Mouse (Mus musculus) myocyte (in vitro differentiated cells): ENCODE measurements around the gene Plcg1. TPM values are rescaled to one million over a fixed set of nuclear protein-coding genes. Genes with fewer than 3 reads are reported as not detected.

Source experiments
- H3K27me3 ChIP-seq: one replicate; pipeline ENCODE4 v1.6.1; 2011; ENCODE audit not compliant: control insufficient read depth, insufficient read depth, insufficient read length
- H3K36me3 ChIP-seq: one replicate; pipeline ENCODE4 v1.6.1; 2011; ENCODE audit not compliant: control insufficient read depth, insufficient read depth
- H3K4me2 ChIP-seq: one replicate; pipeline ENCODE4 v1.6.1; 2011; ENCODE audit warnings: low read depth, control low read depth
- H3K4me3 ChIP-seq: one replicate; pipeline ENCODE4 v1.5.1; 2011; ENCODE audit warnings: mild to moderate bottlenecking, control low read depth, moderate library complexity
- H3K79me2 ChIP-seq: one replicate; pipeline ENCODE4 v1.6.1; 2011; ENCODE audit not compliant: control insufficient read depth, insufficient read depth
- H3ac ChIP-seq: one replicate; pipeline ENCODE4 v1.6.1; 2011; ENCODE audit not compliant: control insufficient read depth, insufficient read length
- CEBPB ChIP-seq: IDR thresholded peaks from 2 replicates; pipeline ENCODE4 v1.6.1; 2011; ENCODE audit warnings: mild to moderate bottlenecking, moderate library complexity; ENCODE audit not compliant: poor library complexity, insufficient read depth, severe bottlenecking
- E2F4 ChIP-seq: IDR thresholded peaks from one replicate; pipeline ENCODE4 v1.6.1; 2011; ENCODE audit warnings: mild to moderate bottlenecking, control low read depth, moderate library complexity; ENCODE audit not compliant: insufficient read depth
- MAX ChIP-seq: IDR thresholded peaks from one replicate; pipeline ENCODE4 v1.6.1; 2011; ENCODE audit warnings: low read depth, mild to moderate bottlenecking, control low read depth
- MYOD1 ChIP-seq, 3 experiments: IDR thresholded peaks; one replicate each; pipeline ENCODE4 v1.6.1; 2011; ENCODE audit warnings: control low read depth in 2 of 3, low read depth in 2 of 3, mild to moderate bottlenecking in 2 of 3, moderate library complexity in 1 of 3; ENCODE audit not compliant: insufficient read length in 2 of 3, control insufficient read depth in 1 of 3
- MYOG ChIP-seq, 3 experiments: IDR thresholded peaks; one replicate each; pipeline ENCODE4 v1.6.1; 2011; ENCODE audit warnings: control low read depth in 2 of 3, low read depth in 2 of 3, mild to moderate bottlenecking in 2 of 3; ENCODE audit not compliant: insufficient read length in 2 of 3, control insufficient read depth in 1 of 3, insufficient read depth in 1 of 3
- POLR2A ChIP-seq: IDR thresholded peaks from one replicate; pipeline ENCODE4 v1.6.1; 2011; ENCODE audit warnings: low read depth, mild to moderate bottlenecking, control low read depth, moderate library complexity; ENCODE audit not compliant: insufficient read length
- POLR2AphosphoS2 ChIP-seq: IDR thresholded peaks from one replicate; pipeline ENCODE4 v1.6.1; 2011; ENCODE audit warnings: low read depth, control low read depth; ENCODE audit not compliant: insufficient read length
- REST ChIP-seq: IDR thresholded peaks from one replicate; pipeline ENCODE4 v1.6.1; 2011; ENCODE audit warnings: mild to moderate bottlenecking, control low read depth, moderate library complexity; ENCODE audit not compliant: insufficient read depth, insufficient read length
- SRF ChIP-seq: IDR thresholded peaks from one replicate; pipeline ENCODE4 v1.6.1; 2011; ENCODE audit warnings: low read depth; ENCODE audit not compliant: control insufficient read depth, insufficient read length
- TCF12 ChIP-seq: IDR thresholded peaks from one replicate; pipeline ENCODE4 v1.6.1; 2011; ENCODE audit warnings: mild to moderate bottlenecking, control low read depth; ENCODE audit not compliant: poor library complexity, insufficient read depth, severe bottlenecking
- TCF3 ChIP-seq: IDR thresholded peaks from one replicate; pipeline ENCODE4 v1.6.1; 2011; ENCODE audit warnings: low read depth, control low read depth; ENCODE audit not compliant: insufficient read length
- USF1 ChIP-seq: IDR thresholded peaks from one replicate; pipeline ENCODE4 v1.6.1; 2011; ENCODE audit warnings: low read depth, mild to moderate bottlenecking, control low read depth, moderate library complexity
- polyA plus RNA-seq: library from polyadenylated mRNA; unstranded; fragments of >200 nt; fragmentation: generic; extraction: Trizol; gene quantifications from one replicate; pipeline ENCODE4 v1.2.1, GENCODE M21; 2012; ENCODE audit warnings: missing spikeins

The Plcg1 gene
- polyA plus RNA-seq, 1 experiment = 36.6 TPM

DNA sequence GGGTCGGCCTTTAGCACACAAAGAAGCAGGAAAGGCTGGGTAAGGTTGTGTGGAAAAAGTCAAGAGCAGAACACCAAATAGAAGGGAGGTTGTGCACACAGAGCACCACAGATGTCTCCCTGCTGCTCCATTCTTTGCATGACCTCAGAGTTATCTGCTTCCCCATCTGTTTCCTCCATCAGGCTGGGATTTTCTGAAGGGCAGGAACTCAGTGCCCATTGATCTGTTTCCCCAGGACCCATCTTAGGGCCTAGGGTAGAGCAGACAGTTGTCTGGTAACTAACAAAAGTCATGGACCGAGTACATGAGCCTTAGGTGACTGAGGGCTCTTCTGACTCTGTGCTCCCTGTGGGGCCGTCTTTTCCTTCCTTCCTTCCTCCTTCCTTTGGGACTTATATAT lies 10.5 kb downstream of the Plcg1 start:
- H3ac ChIP-seq = no peak overlapping the region
- no peaks in the 10 kb centered on the region for H3K36me3 ChIP-seq
- H3K27me3 ChIP-seq = no peaks in the 10 kb centered on the region
- no peak overlapping the region for H3K4me2 ChIP-seq
- no peak overlapping the region for H3K4me3 ChIP-seq
- H3K79me2 ChIP-seq = peaks cover 72% of the 10 kb centered on the region
- TF ChIP-seq TCF12 (no peak), USF1 (no peak), MYOG (IDR thresholded peaks at IDR 0.05; ENCODE audit: control insufficient read depth in 1 of 3, insufficient read depth in 1 of 3, insufficient read length in 2 of 3, low read depth in 2 of 3) (no peak), CEBPB (no peak), E2F4 (no peak), SRF (no peak), MYOD1 (IDR thresholded peaks at IDR 0.05; ENCODE audit: control insufficient read depth in 1 of 3, insufficient read length in 2 of 3, low read depth in 2 of 3) (no peak), TCF3 (no peak), REST (no peak), MAX (no peak), POLR2AphosphoS2 (no peak), POLR2A (no peak)

DNA sequence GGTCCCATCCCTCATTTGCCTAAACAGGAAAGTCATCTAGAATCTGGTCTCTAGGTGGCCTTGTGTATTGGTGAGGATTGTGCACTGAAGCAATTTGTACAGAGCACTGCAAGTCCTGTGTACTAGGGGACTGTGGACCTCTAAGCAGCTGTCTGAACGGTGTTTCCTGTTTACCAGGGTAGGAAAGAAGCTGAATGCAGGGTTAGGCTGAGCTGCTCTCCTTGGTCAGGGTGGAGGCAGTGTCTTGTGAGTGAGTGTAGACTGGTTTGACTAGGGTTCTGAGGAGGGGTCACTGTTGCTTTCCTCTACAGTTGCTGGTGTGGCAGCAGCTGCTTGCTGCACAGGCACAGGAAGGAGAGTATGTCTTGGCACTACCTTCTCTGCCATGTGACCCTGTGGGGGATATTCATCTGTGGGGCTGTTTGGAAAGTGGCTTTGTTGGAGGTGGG lies 11.1 kb downstream of the Plcg1 start:
- Histone ChIP-seq H3K4me3 (no peak overlapping the region), H3K36me3 (no peaks in the 10 kb centered on the region), H3ac (no peak overlapping the region), H3K79me2 (peaks cover 72% of the 10 kb centered on the region), H3K4me2 (no peak overlapping the region), H3K27me3 (no peaks in the 10 kb centered on the region)
- no peak for TF ChIP-seq MAX
- TF ChIP-seq TCF12 = peak; percentile 9
- peak; percentile 61 for TF ChIP-seq USF1
- peak in 2 of 3 experiments; percentile 48 to 78 for TF ChIP-seq MYOD1 (IDR thresholded peaks at IDR 0.05; ENCODE audit: control insufficient read depth in 1 of 3, insufficient read length in 2 of 3, low read depth in 2 of 3)
- no peak for TF ChIP-seq POLR2A
- TF ChIP-seq TCF3 = no peak
- TF ChIP-seq MYOG (IDR thresholded peaks at IDR 0.05; ENCODE audit: control insufficient read depth in 1 of 3, insufficient read depth in 1 of 3, insufficient read length in 2 of 3, low read depth in 2 of 3) = peak in 2 of 3 experiments; percentile 16 to 80
- no peak for TF ChIP-seq POLR2AphosphoS2

DNA sequence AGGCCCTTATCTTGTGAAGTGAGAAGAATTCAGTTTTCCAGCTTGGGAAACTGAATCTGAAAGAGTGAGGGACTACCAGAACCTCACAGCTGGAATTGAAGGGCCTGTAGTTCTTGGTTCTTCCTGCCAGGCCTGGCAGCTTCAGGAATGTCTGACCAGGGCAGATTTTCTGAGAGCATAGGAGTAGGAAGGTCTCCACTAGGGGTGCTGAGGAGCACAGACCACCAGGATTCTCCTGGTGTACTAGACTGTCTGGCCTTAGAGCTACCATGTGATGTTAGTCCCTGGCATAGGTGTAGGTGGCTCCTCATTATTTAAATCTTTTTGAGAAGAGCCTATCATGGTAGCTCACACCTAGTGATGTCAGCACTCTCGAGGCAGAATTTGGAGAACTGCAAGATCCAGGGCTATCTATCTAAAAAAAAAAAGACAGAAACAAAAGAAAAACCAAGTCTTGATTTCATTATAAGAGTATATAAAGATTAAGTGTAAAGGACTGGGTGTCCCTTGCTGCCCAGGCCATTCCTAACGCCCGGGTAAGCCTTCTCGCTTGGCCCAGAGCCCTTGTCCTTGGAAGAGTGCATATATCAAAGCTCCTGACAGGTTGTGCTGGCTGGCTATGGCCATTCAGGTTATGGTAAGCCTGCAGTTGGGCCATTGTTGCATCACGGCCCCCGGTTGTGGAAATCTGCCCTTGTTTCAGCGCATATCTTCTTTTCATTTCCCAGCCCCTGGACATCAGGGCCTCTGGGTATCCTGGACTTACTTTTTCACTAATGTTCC lies 13.1 kb downstream of the Plcg1 start:
- H3ac ChIP-seq = no peak overlapping the region
- no peak overlapping the region for H3K4me2 ChIP-seq
- no peaks in the 10 kb centered on the region for H3K36me3 ChIP-seq
- TF ChIP-seq E2F4 (no peak), USF1 (no peak), MYOG (IDR thresholded peaks at IDR 0.05; ENCODE audit: control insufficient read depth in 1 of 3, insufficient read depth in 1 of 3, insufficient read length in 2 of 3, low read depth in 2 of 3) (no peak), POLR2AphosphoS2 (no peak), REST (no peak), MYOD1 (IDR thresholded peaks at IDR 0.05; ENCODE audit: control insufficient read depth in 1 of 3, insufficient read length in 2 of 3, low read depth in 2 of 3) (no peak), MAX (no peak), CEBPB (no peak), TCF12 (no peak), POLR2A (no peak), SRF (no peak), TCF3 (no peak)
- peaks cover 64% of the 10 kb centered on the region for H3K79me2 ChIP-seq
- H3K27me3 ChIP-seq = no peaks in the 10 kb centered on the region
- no peak overlapping the region for H3K4me3 ChIP-seq

DNA sequence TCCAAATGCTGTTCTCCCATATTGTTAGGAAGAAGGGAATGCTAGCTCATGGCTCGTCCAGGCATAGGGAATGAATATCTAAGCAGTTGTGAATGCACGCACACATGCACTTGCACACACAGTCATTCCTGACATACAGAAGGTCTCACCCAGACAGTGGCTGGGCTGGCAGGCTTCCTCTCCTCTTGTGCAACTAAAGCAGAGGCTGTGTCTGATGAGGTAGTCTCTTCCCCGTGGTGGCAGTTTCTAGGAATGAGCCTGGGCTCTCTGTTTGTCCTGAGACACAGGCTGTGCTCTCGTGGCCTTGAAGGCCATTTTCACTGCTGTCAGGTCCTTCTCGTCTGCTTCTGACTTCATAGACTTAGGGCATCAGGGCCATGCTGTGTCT lies 13.7 kb downstream of the Plcg1 start:
- H3K4me3 ChIP-seq = no peak overlapping the region
- H3K4me2 ChIP-seq = no peak overlapping the region
- H3K79me2 ChIP-seq = peaks cover 64% of the 10 kb centered on the region
- no peaks in the 10 kb centered on the region for H3K27me3 ChIP-seq
- no peak overlapping the region for H3ac ChIP-seq
- no peak for TF ChIP-seq SRF
- TF ChIP-seq MAX = no peak
- no peak for TF ChIP-seq TCF3
- no peak for TF ChIP-seq REST
- no peak for TF ChIP-seq POLR2AphosphoS2
- TF ChIP-seq POLR2A = no peak
- no peak for TF ChIP-seq E2F4
- H3K36me3 ChIP-seq = no peaks in the 10 kb centered on the region

DNA sequence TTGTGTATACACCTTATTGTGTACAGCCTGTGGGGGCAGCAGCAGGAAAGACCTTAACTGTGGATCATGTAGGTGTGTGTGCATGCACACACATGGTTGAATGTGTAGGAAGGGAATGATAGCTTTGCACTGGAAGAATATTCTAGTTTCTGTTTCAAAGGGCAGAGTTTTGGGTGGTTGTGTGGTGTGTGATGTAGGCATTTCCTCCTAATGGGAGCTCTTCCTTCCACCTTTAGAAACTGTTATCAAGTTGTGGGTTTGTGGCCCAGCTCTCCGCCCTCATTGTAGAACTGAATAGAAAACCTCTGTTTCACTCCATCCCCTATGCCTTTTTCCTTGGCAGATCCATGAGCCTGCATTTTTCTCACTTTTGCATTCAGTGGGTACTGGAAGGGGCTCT lies 14.4 kb downstream of the Plcg1 start:
- Histone ChIP-seq H3K4me2 (no peak overlapping the region), H3ac (no peak overlapping the region), H3K27me3 (no peaks in the 10 kb centered on the region), H3K79me2 (peaks cover 63% of the 10 kb centered on the region), H3K36me3 (peaks cover 4% of the 10 kb centered on the region), H3K4me3 (no peak overlapping the region)
- TF ChIP-seq REST (no peak), MAX (no peak), MYOG (IDR thresholded peaks at IDR 0.05; ENCODE audit: control insufficient read depth in 1 of 3, insufficient read depth in 1 of 3, insufficient read length in 2 of 3, low read depth in 2 of 3) (no peak)
